Mouse (Mus musculus) right cerebral cortex, postnatal 36 days (tissue): ENCODE data around the gene Sema3g.

ENCODE experiments used
- DNase-seq, 2 experiments: peaks; one replicate each; pipeline ENCODE4 v3.0.0; 2022; ENCODE audit warnings: low spot score in 2 of 2, mixed read lengths in 1 of 2

Gene Sema3g

DNA sequence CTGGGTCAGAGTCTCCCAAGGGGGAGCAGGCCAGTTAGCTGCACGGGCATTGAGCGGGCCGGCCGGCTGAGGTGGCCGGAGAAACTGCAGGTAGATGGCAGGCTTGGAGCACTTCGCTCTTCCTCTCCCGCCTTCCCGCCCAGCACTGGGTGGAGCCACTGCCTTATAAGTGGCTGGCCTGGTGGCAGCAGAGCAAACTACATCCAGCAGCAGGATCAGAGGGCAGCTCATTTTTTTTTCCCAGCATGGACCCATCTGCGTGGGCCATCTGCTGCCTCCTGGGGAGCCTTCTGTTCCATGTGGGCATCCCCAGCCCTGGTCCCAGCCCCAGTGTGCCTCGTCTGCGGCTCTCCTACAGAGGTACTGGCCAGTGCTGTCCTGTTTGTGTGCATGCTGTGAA, at the start of gene Sema3g:
Sema3g (plus strand) TSS at position 195 of the 400 bp plus-strand sequence.
- DNase-seq = no peak

DNA sequence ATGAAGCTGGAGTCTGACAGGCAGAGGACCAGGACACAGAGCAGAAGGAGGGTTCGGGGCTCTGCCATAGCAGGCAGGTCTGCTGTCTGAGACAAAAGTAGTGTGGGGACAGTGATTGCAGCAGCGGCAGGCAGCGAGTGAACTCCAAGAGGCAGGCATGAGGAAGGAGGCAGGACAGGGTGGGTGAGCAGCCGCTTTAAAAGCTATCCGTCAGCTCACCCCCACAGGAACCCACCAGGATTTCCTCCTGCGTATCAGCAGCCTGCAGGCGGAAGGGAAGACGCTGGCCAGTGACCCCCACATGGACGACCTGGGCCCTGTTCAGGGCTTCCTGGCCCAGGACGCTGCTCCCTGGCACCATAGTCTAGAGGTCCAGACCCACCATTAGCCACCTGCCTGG, 49.2 kb upstream of the Sema3g start, which contains the start of gene Stab1:
Stab1 (minus strand) TSS at position 217 of the 400 bp plus-strand sequence.
- DNase-seq = no peak

DNA sequence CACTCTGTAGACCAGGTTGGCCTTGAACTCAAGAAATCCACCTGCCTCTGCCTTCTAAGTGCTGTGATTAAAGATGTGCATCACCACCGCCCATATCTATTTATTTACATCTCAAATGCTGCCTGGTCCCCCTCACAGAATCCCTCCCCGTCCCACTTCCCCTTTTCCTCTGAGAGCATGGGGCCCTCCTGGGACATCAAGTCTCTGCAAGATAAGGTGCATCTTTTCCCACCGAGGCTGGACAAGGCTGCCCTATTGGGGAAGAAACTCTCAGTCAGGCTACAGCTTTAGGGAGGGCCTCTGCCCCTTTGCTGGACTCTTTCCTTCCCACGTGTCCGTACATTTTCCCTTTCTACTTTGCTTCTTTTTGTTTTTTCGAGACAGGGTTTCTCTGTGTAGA, 48.2 kb upstream of the Sema3g start:
- no peak for DNase-seq

DNA sequence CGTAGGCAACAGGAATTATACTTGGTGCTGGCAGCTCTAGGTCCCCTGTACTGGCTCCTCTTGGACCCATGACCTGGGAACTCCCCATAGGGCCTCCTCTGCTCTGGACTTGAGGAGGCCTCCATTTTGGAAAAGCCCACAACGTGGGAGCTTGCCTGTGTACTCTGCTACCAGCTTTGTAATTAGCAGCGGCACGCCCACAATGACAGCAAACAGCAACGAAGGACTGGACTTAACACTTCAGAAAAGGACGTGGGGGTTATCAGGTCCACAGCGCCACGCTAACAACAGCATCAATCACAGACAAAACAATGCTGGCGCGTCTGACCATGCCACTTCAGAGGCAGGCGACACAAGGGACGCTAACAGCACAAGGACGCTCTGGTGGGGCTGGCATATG, 46.7 kb upstream of the Sema3g start:
- no peak for DNase-seq

DNA sequence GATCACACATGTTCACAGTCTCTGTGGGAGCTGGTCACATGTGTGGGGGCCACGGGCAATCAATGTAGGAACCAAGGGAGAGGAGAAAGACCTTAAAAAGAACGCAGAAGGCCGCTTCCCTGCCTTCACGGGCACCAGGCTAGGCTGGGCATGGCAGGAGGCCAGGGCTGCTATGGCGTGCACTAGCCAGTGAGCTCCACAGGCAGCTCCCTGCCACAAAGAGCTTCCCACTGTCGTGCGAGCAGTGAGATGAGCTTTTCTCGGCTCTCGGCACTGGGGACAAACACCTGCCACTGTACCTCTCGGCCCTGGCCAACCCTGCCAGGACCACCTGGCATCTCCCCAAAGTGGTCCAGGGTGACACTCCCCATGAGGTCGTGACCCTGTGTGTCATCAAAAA, 46.3 kb upstream of the Sema3g start:
- no peak for DNase-seq

DNA sequence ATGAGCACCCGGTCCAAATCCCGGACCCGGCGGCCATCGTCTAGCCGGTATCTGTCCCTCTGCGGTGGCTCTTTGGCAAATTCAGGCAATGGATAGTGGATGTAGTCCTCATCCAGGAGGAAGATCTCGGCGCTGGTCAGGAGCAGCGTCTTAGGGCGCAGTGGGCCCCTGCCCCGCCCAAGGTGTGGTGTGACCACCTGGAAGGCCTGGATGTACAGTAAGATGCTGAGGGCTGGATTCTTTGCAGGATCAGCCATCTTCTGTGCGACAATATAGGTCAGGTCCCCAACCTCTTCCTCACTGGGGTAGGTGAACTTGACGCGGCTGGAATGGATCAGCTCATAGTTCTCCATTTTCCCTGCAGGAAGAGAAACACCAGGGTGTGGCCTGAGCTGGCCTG, 45.8 kb upstream of the Sema3g start:
- DNase-seq = no peak

DNA sequence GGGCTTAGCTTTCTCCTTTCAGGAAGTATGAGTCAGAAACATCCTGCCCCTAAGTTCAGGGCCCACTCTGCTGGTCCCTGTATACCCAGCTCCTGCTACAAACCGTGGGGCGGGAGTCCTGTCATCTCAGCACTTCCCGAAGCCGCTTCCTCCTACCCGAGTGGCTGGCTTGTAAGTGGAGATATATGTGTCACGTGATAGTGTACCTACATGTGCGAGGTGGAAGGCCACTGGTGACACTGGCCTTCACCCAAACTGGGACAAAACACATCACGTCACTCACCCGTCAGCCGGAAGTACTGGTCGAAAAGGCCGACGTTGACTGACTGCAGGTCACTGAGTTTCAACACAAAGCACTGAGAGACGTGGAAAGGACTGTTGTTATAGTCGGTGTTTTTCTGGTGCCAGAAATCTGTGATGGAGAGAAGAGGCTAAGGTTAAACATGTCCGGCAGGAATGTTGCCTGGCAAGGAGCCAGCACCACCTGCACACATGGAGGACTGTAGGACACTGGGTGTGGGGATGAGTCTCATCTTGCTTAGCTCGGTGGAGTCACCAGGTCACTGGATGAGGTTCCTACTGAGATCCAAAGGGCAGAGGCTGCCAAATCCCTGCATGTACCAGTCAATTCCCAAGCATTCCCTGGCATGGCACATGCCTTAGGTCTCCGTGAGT, 44.7 kb upstream of the Sema3g start:
- no peak for DNase-seq

DNA sequence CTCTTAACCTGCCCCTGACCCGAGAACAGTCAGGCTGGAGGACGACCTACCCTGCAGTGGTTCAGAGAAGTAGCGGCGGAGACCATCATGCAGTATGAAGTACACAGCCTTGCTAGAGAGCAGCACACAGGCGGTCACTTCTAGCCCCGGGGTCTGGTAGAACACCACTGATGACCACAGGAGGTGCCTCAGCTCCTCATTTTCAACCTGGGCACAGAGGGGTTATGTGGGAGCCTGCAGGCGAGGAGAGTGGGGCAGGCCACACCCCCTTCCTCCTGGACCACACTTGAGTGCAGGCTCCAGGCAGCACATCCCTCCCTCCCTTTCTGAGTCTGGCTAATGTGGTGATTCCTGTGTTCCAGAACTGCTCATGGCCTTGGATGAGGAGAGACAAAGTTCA, 44.1 kb upstream of the Sema3g start:
- DNase-seq = no peak

DNA sequence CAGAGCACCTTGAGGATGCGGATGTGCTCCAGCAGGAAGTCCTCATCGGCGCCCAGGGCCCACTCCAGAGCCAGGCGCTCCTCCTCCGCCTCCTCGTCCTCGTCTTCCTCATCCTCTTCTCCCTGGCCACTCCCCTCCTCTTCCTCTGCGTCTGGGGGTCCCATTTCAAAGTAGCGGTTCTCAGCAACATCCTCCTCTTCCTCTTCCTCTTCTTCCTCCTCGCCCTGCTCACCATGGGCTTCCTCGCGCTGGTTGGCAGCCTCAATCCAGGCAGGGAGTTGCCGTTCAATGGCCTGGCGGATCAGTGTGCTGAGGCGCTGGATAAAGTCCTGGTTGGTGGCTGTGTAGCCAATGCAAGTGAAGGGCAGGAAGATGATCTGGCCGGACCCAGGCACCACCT, 40.4 kb upstream of the Sema3g start:
- no peak for DNase-seq

DNA sequence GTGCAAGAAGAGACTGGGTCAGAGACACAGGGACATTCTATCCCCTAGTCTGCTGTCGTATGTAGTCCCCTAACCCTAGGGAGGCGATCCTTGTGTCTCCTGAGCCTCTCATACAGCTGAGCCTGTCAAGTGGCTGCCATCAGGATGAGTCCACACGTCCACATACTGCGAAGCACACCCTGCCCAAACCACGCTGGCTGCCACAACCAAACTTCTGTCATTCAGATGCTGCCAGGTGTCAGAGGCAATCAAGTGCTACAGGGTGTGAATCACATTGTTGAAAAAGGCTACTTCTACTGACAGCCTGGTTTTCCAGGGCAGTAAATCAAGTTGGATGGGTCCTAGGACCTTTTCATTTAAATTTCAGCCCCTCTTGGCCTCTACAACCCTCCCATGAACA, 39.9 kb upstream of the Sema3g start:
- no peak for DNase-seq

DNA sequence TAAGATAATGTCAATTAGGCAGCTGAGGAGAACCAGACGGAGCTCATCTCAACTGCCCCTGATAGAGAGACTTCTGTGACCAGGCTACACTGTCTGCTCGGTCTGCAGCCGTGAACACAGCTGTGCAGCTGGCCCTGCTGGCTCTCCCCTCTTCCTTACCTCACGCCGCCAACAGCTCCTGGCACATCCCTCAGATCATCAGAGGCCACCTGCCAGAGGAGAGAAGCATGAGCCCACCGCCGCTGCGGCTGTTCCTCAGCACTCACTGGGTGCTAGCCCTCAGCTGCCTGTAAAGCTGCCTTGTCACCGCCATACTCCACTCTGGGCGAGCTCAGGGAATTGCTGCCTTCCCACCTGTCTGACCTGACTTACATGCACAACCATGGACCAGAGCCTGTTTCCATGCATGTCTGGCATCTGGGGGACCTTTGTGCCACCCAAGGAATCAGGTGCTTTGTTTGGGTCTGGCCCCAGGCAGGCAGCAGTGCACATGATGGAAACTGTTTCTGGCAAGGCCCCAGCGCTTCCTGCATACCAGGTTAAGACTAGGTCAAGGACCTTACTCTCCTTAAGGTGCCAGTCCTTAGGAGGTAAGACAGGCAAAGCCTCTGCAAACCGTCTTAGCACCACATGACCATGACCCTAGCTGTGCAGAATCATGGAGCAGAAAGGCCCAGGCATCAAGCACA, 37.8 kb upstream of the Sema3g start:
- no peak for DNase-seq

DNA sequence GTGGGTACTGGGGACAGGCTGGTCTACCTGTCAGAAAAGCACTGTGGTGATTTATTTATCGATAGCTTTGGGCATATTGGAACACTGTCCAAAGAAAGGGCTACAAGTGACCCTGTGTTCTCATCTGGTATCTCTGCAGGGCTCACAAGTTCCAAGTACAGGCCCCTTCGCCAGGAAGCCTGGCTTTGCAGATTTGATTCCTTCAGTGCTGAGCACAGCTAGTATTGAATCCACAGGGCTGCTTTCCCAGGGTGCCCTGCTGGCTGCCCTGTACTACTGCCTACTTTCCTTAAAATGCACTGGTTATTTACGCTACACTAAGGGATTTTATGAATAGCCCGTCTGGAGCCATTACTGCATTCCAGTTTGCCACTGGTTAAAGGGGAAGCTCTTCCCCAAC, 36.1 kb upstream of the Sema3g start:
- DNase-seq = no peak

DNA sequence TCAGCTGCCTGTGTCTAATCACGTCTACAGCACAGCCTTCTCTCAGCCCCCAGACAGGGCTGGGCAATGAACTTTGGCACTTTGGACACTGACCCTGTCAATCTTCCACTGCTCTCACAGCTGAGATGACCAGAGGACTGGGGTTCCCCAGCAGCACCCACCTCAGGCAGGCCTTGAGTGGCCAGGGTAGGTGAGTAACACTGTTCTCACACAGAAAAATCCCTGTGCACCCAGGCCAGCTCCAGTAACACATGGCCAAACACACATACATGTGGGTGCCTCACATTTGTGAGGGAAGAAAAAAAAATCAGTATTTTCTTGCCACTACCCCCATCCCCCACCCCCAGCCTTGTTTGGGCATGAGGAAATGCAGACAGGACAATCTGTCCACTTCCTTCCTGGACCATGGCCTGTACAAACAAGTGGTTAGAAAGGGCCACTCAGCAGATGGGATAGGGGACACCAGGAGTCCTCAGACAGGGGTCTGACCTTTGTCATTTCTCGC, 34.8 kb upstream of the Sema3g start:
- DNase-seq = no peak

DNA sequence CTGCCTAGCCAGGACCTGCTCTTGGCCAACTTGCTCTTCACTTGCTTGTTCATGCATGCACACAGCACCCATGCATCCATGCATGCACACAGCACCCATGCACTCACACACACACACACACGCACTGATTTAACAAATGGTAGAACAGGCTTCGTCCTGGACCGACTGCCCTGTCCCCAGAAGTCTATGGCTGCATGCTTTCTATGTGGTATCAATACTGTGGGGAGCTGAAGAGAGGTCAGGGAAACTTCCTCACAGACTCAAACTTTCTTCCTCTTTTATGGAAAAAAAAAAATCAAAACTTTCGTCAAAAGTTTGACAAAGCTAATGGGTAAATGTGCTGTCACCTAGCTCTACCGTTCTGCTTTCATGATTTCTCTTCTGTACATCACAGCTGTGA, 34.1 kb upstream of the Sema3g start:
- no peak for DNase-seq

DNA sequence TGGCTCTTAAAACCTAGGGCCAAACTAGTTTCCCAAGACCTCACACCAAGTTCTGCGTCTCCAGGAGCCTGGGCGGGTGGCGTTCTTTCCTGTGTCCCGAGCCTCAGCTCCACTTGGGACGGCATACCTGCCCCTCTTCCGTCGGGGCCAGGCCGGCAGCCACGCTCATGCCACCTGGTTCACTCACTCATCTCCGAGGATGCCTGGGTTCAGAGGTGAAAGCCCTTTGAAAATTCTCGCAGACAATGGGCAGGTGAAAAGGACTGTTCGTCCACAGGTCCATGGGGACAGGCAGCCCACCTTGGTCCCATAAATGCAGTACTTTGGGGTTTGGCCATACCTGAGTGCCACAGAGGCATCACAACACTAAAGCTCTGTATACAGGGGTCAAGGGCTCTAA, 33.5 kb upstream of the Sema3g start:
- no peak for DNase-seq

DNA sequence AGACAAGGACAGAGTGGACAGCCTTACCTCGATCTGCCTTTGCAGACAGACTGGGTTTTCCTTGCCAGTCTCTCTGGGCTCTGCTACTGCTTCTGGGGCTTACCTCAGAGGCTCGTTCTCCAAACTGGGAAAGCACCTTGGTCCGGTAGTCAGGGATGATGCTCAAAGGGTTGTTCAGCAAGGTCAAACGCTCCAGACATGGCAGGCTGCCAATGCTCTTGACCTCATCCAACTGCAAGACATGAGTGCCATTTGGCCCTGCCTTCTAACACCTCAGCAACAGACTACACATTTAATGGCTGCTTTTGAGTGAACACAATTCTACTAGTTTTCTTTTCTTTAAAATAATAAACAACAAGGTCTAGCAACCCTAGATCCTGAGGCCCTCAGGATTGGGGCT, 31.0 kb upstream of the Sema3g start:
- no peak for DNase-seq

DNA sequence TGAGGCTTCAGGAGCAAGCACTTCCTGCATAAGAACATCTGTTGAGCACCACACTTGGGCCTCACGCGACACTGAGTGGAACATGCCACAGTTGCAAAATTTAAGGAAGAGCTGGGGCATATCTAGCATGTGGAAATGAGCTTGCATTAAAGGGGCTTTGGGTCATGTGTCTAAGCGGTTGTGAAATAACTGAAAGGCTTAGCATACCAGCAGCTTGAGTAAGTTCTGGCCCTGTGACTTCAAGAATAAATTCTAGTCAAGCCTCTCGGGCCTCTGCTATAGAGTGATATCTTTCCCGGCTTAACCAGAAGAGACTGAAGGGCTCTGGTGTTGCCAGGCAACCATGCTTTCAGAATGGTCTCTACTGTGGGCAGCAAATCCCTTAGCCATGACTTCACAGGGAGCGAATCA, 28.9 kb upstream of the Sema3g start:
- no peak for DNase-seq

DNA sequence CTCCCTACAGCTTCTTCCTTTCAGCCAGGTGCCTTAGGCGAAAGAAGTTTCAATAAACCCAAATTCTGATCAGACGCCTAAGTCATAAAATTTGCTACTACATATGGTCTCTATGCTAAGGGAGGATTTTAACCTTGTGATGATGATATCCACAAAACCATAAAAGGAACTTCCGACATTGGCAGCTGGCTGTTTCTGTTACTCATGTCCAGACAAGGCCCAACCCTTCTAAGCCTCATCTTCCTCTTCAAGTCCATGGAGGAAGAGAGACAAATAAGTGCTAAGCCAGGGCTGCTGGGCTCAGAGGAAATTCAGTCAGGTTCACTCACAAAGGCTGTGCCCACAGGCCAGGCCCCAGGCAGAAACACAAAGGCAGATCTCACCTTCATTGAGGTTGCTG, 28.3 kb upstream of the Sema3g start:
- DNase-seq = no peak

DNA sequence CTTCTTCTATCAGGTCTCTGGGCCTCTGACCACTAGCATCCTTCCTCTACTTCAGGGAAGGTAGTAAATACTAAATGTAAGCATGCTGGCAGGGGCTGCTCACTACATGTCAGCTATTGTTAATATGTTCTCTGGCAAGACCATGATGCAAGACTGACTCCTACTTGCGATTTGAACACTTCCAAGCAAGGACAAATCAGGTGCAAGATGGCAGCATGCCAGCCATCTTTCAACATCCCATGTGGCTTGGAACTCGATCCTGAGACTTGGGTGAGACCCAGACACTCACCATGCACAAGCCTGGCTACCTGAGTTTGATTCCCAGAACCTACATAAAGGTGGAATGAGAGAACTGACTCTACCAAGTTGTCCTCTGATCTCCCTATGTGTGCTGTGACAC, 25.7 kb upstream of the Sema3g start:
- no peak for DNase-seq

DNA sequence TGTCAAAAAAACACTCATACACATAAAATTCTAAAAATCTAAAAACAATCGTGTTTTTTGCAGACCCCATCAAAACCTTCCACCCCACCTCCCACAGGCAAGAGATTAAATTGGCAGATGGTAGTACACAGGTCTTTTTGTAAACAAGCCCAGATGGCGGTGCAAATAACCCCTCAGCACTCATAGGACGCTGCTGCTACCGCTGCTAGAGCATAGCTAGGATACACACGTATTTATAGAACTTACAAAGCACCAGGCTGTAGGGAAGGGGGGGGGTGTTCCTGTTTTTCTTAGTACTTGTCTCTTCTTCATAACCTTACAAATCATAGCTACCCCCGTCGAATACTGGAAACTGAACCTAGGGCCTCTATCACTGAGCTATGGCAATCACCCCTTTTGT, 23.9 kb upstream of the Sema3g start:
- DNase-seq = no peak

DNA sequence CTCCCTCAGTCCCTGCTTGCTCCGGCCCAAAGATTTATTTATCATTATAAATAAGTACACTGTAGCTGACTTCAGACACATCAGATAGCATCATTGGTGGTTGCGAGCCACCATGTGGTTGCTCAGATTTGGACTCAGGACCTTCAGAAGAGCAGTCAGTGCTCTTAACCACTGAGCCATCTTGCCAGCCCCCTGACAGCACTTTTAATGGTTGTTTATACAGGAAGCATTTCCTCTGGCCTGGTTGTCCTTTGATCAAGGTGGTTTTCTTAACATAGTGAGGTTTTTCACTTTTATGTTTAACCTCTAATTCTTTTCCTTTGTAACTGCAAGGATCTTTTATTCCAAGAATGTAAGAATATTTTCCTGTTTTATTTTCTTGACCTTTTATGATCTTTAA, 23.2 kb upstream of the Sema3g start:
- no peak for DNase-seq

DNA sequence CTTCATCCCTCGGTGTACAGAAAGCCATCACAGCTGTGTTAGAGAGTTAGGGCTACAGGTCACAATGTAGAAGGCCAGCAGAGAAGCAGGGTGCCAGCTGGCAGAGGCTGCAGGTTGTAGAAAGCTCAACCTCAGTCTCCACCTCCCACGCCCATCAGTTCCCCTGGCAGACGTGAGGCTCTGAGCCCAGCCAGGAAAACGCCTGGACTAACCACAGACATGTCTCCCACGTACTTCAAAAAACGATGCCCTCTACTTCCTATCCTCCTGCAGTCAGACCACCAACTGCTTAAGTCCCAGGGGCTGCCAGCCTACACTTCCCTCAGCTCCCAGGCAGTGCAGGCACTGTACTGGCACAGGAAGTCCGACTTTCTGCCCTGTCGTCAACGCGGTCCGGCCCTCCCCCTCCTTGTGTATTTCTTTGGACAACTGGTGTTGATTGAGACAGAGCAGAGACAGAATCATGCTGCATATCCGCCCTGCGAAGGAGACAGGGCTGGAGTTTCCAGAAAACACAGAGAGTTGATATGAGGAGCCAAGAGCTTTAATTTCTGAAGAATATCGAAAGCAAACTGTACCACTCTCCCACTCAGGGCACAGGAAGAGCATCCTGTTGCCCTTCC, 22.7 kb upstream of the Sema3g start:
- no peak for DNase-seq

DNA sequence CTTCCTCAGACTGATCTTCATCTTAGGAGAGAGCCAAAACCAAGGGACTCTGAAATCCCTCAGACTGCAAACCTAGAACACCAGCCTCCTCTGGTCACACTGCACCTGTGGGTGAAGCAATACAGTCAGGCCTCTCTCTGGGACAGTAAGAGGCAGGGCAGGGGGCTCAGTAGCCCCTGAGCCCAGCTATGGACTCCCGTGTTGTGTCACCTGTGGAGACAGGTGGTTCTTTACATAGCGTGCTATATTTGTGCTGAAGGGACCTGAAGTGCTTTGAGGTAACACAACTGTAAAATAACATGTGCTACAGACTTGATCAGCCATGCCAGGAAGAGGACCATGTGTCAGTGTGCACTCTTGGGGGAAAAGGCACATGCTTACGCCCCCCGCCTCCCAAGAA, 22.1 kb upstream of the Sema3g start:
- DNase-seq = no peak
